ENCODE assay signal across 8 mouse cellular contexts in genomic region chr7:63896968-63897468, GRCm38 (mm10). TPM values are rescaled to one million over a fixed set of nuclear protein-coding genes. Genes with fewer than 3 reads are reported as not detected.
DNase-seq lines count a peak whose midpoint lies in the region; ATAC-seq lines count a peak whose summit lies in the region.

No protein-coding gene starts in this region.

- peaks cover 17% of the 10 kb centered on the region for H3K4me1 ChIP-seq in embryonic facial prominence, embryonic 12.5 days
- H3K4me1 ChIP-seq in limb, embryonic 10.5 days: peaks cover 16% of the 10 kb centered on the region
- H3K4me1 ChIP-seq in midbrain, embryonic 12.5 days: peaks cover 44% of the 10 kb centered on the region

- H3K27ac ChIP-seq in embryonic facial prominence, embryonic 12.5 days: no peak overlapping the region
- H3K27ac ChIP-seq in limb, embryonic 10.5 days: peak overlapping the region; percentile 76
- H3K27ac ChIP-seq in midbrain, embryonic 12.5 days (replicated peaks): no peak overlapping the region

- ATAC-seq in embryonic facial prominence, embryonic 12.5 days (ENCODE audit: insufficient number of reproducible peaks, insufficient read depth, low FRiP score, low TSS enrichment): peak; percentile 61
- ATAC-seq in granulocyte monocyte progenitor cell, adult 5-6 weeks (replicated peaks; ENCODE audit: poor library complexity, severe bottlenecking): peak; percentile 84
- peak; percentile 87 for ATAC-seq in midbrain, embryonic 12.5 days (ENCODE audit: low FRiP score, low read depth)

- H3K4me3 ChIP-seq in embryonic facial prominence, embryonic 12.5 days: peak overlapping the region; percentile 31
- H3K4me3 ChIP-seq in limb, embryonic 10.5 days: peak overlapping the region; percentile 49
- peak overlapping the region; percentile 18 for H3K4me3 ChIP-seq in midbrain, embryonic 12.5 days

- H3K36me3 ChIP-seq in embryonic facial prominence, embryonic 12.5 days: no peaks in the 10 kb centered on the region
- H3K36me3 ChIP-seq in limb, embryonic 10.5 days: no peaks in the 10 kb centered on the region
- no peaks in the 10 kb centered on the region for H3K36me3 ChIP-seq in midbrain, embryonic 12.5 days

- H3K27me3 ChIP-seq in embryonic facial prominence, embryonic 12.5 days: no peaks in the 10 kb centered on the region
- 0 out of 2 replicates have a peak, but pooled peaks cover 6% of the 10 kb centered on the region for H3K27me3 ChIP-seq in limb, embryonic 10.5 days (ENCODE audit: low read depth, poor library complexity, severe bottlenecking)
- H3K27me3 ChIP-seq in midbrain, embryonic 12.5 days: no peaks in the 10 kb centered on the region

- WGBS in embryonic facial prominence, embryonic 12.5 days: under 1% methylated on average over 22 of the region's 22 CpGs
- 2% methylated on average over 22 of the region's 22 CpGs for WGBS in limb, embryonic 10.5 days
- WGBS in midbrain, embryonic 12.5 days: 2% methylated on average over 22 of the region's 22 CpGs

- peak; percentile 88 for DNase-seq in adrenal gland, postnatal 25 days
- peak; percentile 94 for DNase-seq in kidney, adult 11 months
- peak; percentile 80 for DNase-seq in limb, embryonic 10.5 days (ENCODE audit: low spot score)
- DNase-seq in skeletal muscle tissue, adult 2 months (ENCODE audit: low read depth, low spot score): peak; percentile 99
- no peak for DNase-seq in MN1 (ENCODE audit: low spot score)

- peak overlapping the region; percentile 60 for H3K4me2 ChIP-seq in embryonic facial prominence, embryonic 12.5 days (replicated peaks)
- H3K4me2 ChIP-seq in midbrain, embryonic 12.5 days (replicated peaks): peak overlapping the region; percentile 56

- no peaks in the 10 kb centered on the region for H3K9me3 ChIP-seq in embryonic facial prominence, embryonic 12.5 days
- H3K9me3 ChIP-seq in limb, embryonic 10.5 days (replicated peaks): no peaks in the 10 kb centered on the region
- H3K9me3 ChIP-seq in midbrain, embryonic 12.5 days: no peaks in the 10 kb centered on the region

- peak overlapping the region; percentile 36; the same call in 1 of the 2 replicates for H3K9ac ChIP-seq in embryonic facial prominence, embryonic 12.5 days
- peak overlapping the region; percentile 49 for H3K9ac ChIP-seq in midbrain, embryonic 12.5 days (replicated peaks)

RNA-seq across cellular contexts. Expression of gene E030018B13Rik, which starts 19.6 kb away (rescaled TPM):
- not detected in 2 replicates for total RNA-seq in adrenal gland, postnatal 25 days (2021)
- polyA plus RNA-seq in embryonic facial prominence, embryonic 12.5 days (2016; fragmentation: Nextera tagmentation; extraction: Ambion mirVana): not detected in 2 replicates
- total RNA-seq in granulocyte monocyte progenitor cell, adult 5-6 weeks (2014; fragmentation: Nextera tagmentation): not detected in 2 replicates
- total RNA-seq in granulocyte monocyte progenitor cell, adult 5-6 weeks (2017): not detected in 2 replicates
- not detected in 2 replicates for polyA plus RNA-seq in limb, embryonic 10.5 days (2016; fragmentation: Nextera tagmentation; extraction: Ambion mirVana)
- polyA plus RNA-seq in midbrain, embryonic 12.5 days (2016; fragmentation: Nextera tagmentation; extraction: Ambion mirVana): not detected in 2 replicates

RNA-seq across cellular contexts. Expression of gene Klf13, which starts 41.7 kb away (rescaled TPM):
- total RNA-seq in adrenal gland, postnatal 25 days (2021): 85.4 and 93.8 TPM in 2 replicates
- polyA plus RNA-seq in embryonic facial prominence, embryonic 12.5 days (2016; fragmentation: Nextera tagmentation; extraction: Ambion mirVana): 21.3 and 21.4 TPM in 2 replicates
- total RNA-seq in granulocyte monocyte progenitor cell, adult 5-6 weeks (2014; fragmentation: Nextera tagmentation): 39.9 and 51.5 TPM in 2 replicates
- total RNA-seq in granulocyte monocyte progenitor cell, adult 5-6 weeks (2017): 11.6 and 24.0 TPM in 2 replicates
- polyA plus RNA-seq in limb, embryonic 10.5 days (2016; fragmentation: Nextera tagmentation; extraction: Ambion mirVana): 17.2 and 17.9 TPM in 2 replicates
- 30.7 and 31.8 TPM in 2 replicates for polyA plus RNA-seq in midbrain, embryonic 12.5 days (2016; fragmentation: Nextera tagmentation; extraction: Ambion mirVana)
